Mouse (Mus musculus) left cerebral cortex, adult 2 months (tissue): ENCODE data around the gene Cdhr2. TPM values are rescaled to one million over a fixed set of nuclear protein-coding genes. Genes with fewer than 3 reads are reported as not detected.

ENCODE experiments used
- DNase-seq, 2 experiments: peaks; one replicate each; pipeline ENCODE4 v3.0.0; 2021 to 2022; ENCODE audit warnings: low spot score in 2 of 2, mixed read lengths in 1 of 2; ENCODE audit errors: extremely low spot score in 1 of 2
- H3K27ac ChIP-seq: fragments of 200-600 bp; 2 replicates; pipeline ENCODE4 v1.8.1; 2022
- H3K4me3 ChIP-seq: fragments of 200-600 bp; 2 replicates; pipeline ENCODE4 v1.8.1; 2022
- CTCF ChIP-seq: fragments of 200-600 bp; IDR thresholded peaks from 2 replicates; pipeline ENCODE4 v1.8.1; 2022; ENCODE audit warnings: antibody characterized with exemption, mild to moderate bottlenecking, moderate library complexity
- intact Hi-C: fragments of 180-260 bp; cut with DNase I; formaldehyde crosslinking; loops from one replicate; pipeline ENCODE4 v1.15.1; 2025
- long read RNA-seq, 2 experiments: library from polyadenylated mRNA; stranded (forward); transcript quantifications; one replicate each; pipeline ENCODE4 v2.0.0; 2021; ENCODE audit warnings: borderline mapping rate in 2 of 2
- total RNA-seq, 2 experiments: library from RNA; stranded (reverse); gene quantifications; 2 replicates each; pipeline ENCODE4 v1.2.3; 2021

Gene Cdhr2
- under 1 TPM; 0.16 to 0.45 TPM for total RNA-seq
- long read RNA-seq, experiment 1, result 0 reads
- long read RNA-seq, experiment 2, partial matches to known transcripts, result 0 of 2 reads
- long read RNA-seq, experiment 2, other reads (novel, unspliced or antisense), result 2 of 2 reads

- no peak for DNase-seq
- Histone ChIP-seq H3K27ac (no peak within 1 kb of the TSS), H3K4me3 (no peak within 1 kb of the TSS)
- TF ChIP-seq CTCF, result no peak
- intact Hi-C loops, result no loop called here
These were observed at the start of gene Cdhr2 for GRCm38 (mm10) chr13:54701243-54701642. Cdhr2 (plus strand) TSS chr13:54701461.

GRCm38 (mm10) chr13:54660877-54661276 lies 40.4 kb upstream of the Cdhr2 start:
- TF ChIP-seq CTCF, result no peak
- no peak for DNase-seq
- Histone ChIP-seq H3K27ac (no peak overlapping the region), H3K4me3 (no peak overlapping the region)
- intact Hi-C loops, result no loop called here

GRCm38 (mm10) chr13:54661358-54661757 lies 39.9 kb upstream of the Cdhr2 start:
- H3K4me3 ChIP-seq, result no peak overlapping the region
- TF ChIP-seq CTCF, result no peak
- no peak for DNase-seq
- intact Hi-C loops, result no loop called here
- H3K27ac ChIP-seq, result no peak overlapping the region

GRCm38 (mm10) chr13:54663999-54664398 lies 37.3 kb upstream of the Cdhr2 start:
- no peak overlapping the region for H3K4me3 ChIP-seq
- DNase-seq, result no peak
- no peak overlapping the region for H3K27ac ChIP-seq
- intact Hi-C loops, result no loop called here
- no peak for TF ChIP-seq CTCF

GRCm38 (mm10) chr13:54664509-54664908 lies 36.8 kb upstream of the Cdhr2 start:
- intact Hi-C loops, result no loop called here
- Histone ChIP-seq H3K27ac (no peak overlapping the region), H3K4me3 (no peak overlapping the region)
- no peak for TF ChIP-seq CTCF
- DNase-seq, result no peak

GRCm38 (mm10) chr13:54665062-54665461 lies 36.2 kb upstream of the Cdhr2 start:
- intact Hi-C loops, result no loop called here
- no peak overlapping the region for H3K27ac ChIP-seq
- no peak for TF ChIP-seq CTCF
- no peak overlapping the region for H3K4me3 ChIP-seq
- no peak for DNase-seq

GRCm38 (mm10) chr13:54670491-54670890 lies 30.8 kb upstream of the Cdhr2 start:
- intact Hi-C loops, result no loop called here
- no peak for TF ChIP-seq CTCF
- no peak overlapping the region for H3K27ac ChIP-seq

GRCm38 (mm10) chr13:54675895-54676590 lies 25.2 kb upstream of the Cdhr2 start:
- no peak for DNase-seq
- Histone ChIP-seq H3K27ac (no peak overlapping the region), H3K4me3 (no peak overlapping the region)
- TF ChIP-seq CTCF, result no peak
- intact Hi-C loops, result no loop called here

More at GRCm38 (mm10) chr13:54670491-54670890, 30.8 kb upstream of the Cdhr2 start:
- DNase-seq, result no peak
- no peak overlapping the region for H3K4me3 ChIP-seq

GRCm38 (mm10) chr13:54678263-54678662 lies 23.0 kb upstream of the Cdhr2 start:
- no peak overlapping the region for H3K27ac ChIP-seq
- no peak for TF ChIP-seq CTCF
- no peak overlapping the region for H3K4me3 ChIP-seq
- intact Hi-C loops, result no loop called here
- DNase-seq, result no peak

GRCm38 (mm10) chr13:54680184-54680853 lies 20.9 kb upstream of the Cdhr2 start:
- TF ChIP-seq CTCF, result no peak
- intact Hi-C loops, result no loop called here
- DNase-seq, result no peak
- Histone ChIP-seq H3K27ac (no peak overlapping the region), H3K4me3 (no peak overlapping the region)

GRCm38 (mm10) chr13:54681291-54681690 lies 20.0 kb upstream of the Cdhr2 start:
- DNase-seq, result no peak
- H3K4me3 ChIP-seq, result no peak overlapping the region
- H3K27ac ChIP-seq, result no peak overlapping the region
- intact Hi-C loops, result no loop called here
- no peak for TF ChIP-seq CTCF

- no peak for DNase-seq
- H3K27ac ChIP-seq, result no peak overlapping the region
- H3K4me3 ChIP-seq, result no peak overlapping the region
- intact Hi-C loops, result no loop called here
- TF ChIP-seq CTCF, result no peak
These were observed 18.0 kb upstream of the Cdhr2 start for GRCm38 (mm10) chr13:54683301-54683700.
